8 mouse cellular contexts compared by ENCODE assay signal in the genomic region with DNA sequence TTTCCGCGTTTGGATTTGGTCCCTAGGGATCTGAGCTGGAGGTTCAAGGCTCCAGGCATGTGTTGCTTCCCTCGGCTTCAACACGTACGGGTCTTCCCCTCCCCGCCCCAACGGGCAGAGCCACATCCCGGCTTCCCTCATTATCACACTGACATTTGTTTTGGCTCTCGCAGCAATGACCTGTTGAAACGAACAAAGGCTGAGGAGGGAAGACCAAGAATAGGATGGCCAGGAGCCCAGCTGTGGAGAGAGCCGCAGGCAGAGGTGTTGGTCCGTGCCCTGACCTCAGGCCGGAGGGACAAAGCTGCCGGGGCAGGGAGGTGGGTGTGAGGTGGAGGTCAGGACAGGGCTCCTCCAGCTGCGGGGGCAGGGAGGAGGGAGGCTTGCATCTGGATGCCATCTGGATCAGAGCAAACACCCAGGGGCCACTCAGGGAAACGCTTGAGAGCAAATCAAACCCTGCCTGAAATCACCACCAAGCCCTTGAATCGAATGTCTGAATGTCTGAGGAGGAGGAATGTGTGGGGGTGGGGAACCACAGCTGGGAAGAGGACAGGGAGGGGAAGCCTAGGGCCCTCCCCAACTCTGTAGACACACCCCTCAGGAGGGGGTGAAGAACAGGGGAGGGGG.
DNase-seq lines count a peak whose midpoint lies in the region; ATAC-seq and TF ChIP-seq lines count a peak whose summit lies in the region.

No protein-coding gene starts in this region.

- no peak overlapping the region for H3K4me3 ChIP-seq in heart, adult 2 months
- H3K4me3 ChIP-seq in kidney, embryonic 15.5 days (replicated peaks), result no peak overlapping the region
- no peak overlapping the region for H3K4me3 ChIP-seq in lung, postnatal 0 days (ENCODE audit: low read depth, low read length)

- TF ChIP-seq EP300 in heart, adult 2 months (IDR thresholded peaks at IDR 0.05; ENCODE audit: insufficient read depth, low read depth, low read length), result peak; percentile 78; the same call in 1 of the 2 replicates
- TF ChIP-seq EP300 in lung, postnatal 0 days (IDR thresholded peaks at IDR 0.05), result no peak

- H3K9me3 ChIP-seq in kidney, embryonic 15.5 days (replicated peaks), result no peaks in the 10 kb centered on the region
- H3K9me3 ChIP-seq in lung, postnatal 0 days (ENCODE audit: low read length), result no peaks in the 10 kb centered on the region

- no peaks in the 10 kb centered on the region for H3K79me2 ChIP-seq in heart, adult 2 months (replicated peaks; ENCODE audit: control insufficient read depth, insufficient read depth, low read length)

- intact Hi-C loops in heart, adult 2 months (cut with DNase I), result loop anchor here (5.0 to 10.0 kb wide), 3 partner anchors 141 to 302 kb away; no protein-coding TSS in a partner anchor
- intact Hi-C loops in left cerebral cortex, postnatal 14 days (cut with DNase I), result no loop called here

- TF ChIP-seq POLR2A in heart, adult 2 months (IDR thresholded peaks at IDR 0.05; ENCODE audit: insufficient read depth, low read depth, low read length), result peak; percentile 34; the same call in 1 of the 2 replicates

- DNase-seq in adrenal gland, postnatal 10 days, result peak; percentile 46
- DNase-seq in adrenal gland, adult 18-20 months (ENCODE audit: low spot score in 2 of 2), result no peak
- DNase-seq in heart, adult 2 months, result peak; percentile 72 to 86
- peak; percentile 40 for DNase-seq in lung, postnatal 0 days (ENCODE audit: low spot score)
- no peak for DNase-seq in frontal cortex, adult 2 months (ENCODE audit: extremely low spot score in 1 of 2, low spot score in 1 of 2)
- no peak for DNase-seq in cerebellum, adult 9-11 months
- DNase-seq in left cerebral cortex, postnatal 14 days (ENCODE audit: low spot score in 2 of 2), result no peak

- peak overlapping the region; percentile 80 for H3K27ac ChIP-seq in heart, adult 2 months
- peak overlapping the region; percentile 66 for H3K27ac ChIP-seq in kidney, embryonic 15.5 days
- H3K27ac ChIP-seq in lung, postnatal 0 days (ENCODE audit: low read length), result no peak overlapping the region

- peak; percentile 35 for ATAC-seq in kidney, embryonic 15.5 days (replicated peaks; ENCODE audit: low FRiP score)
- ATAC-seq in lung, postnatal 0 days, result peak; percentile 39

- H3K9ac ChIP-seq in heart, adult 2 months (ENCODE audit: low read depth, low read length), result no peak overlapping the region; the same call in 1 of the 2 replicates
- H3K9ac ChIP-seq in kidney, embryonic 15.5 days, result no peak overlapping the region
- no peak overlapping the region for H3K9ac ChIP-seq in lung, postnatal 0 days (replicated peaks; ENCODE audit: low read depth)

- peak overlapping the region; percentile 40 for H3K4me2 ChIP-seq in kidney, embryonic 15.5 days
- H3K4me2 ChIP-seq in lung, postnatal 0 days (replicated peaks; ENCODE audit: low read depth, low read length), result 0 out of 2 replicates have a peak overlapping the region, but pooled peaks have one; percentile 11

- TF ChIP-seq CTCF in heart, adult 2 months (IDR thresholded peaks at IDR 0.05), result no peak
- no peak for TF ChIP-seq CTCF in lung, postnatal 0 days (IDR thresholded peaks at IDR 0.05)

- H3K36me3 ChIP-seq in heart, adult 2 months (ENCODE audit: control insufficient read depth, insufficient read depth, low read length), result no peaks in the 10 kb centered on the region
- no peaks in the 10 kb centered on the region for H3K36me3 ChIP-seq in kidney, embryonic 15.5 days
- H3K36me3 ChIP-seq in lung, postnatal 0 days (ENCODE audit: insufficient read depth, low read length), result no peaks in the 10 kb centered on the region

- 7% methylated on average over 17 of the region's 17 CpGs for WGBS in heart, adult 2 months
- WGBS in kidney, embryonic 15.5 days, result 7% methylated on average over 17 of the region's 17 CpGs
- WGBS in lung, postnatal 0 days, result 8% methylated on average over 17 of the region's 17 CpGs

- H3K4me1 ChIP-seq in heart, adult 2 months (ENCODE audit: control insufficient read depth, insufficient read depth, low read length), result peaks cover 24% of the 10 kb centered on the region
- H3K4me1 ChIP-seq in kidney, embryonic 15.5 days, result peaks cover 44% of the 10 kb centered on the region
- peaks cover 18% of the 10 kb centered on the region for H3K4me1 ChIP-seq in lung, postnatal 0 days (ENCODE audit: insufficient read depth, low read depth, low read length)

- H3K27me3 ChIP-seq in heart, adult 2 months (ENCODE audit: control insufficient read depth, insufficient read depth, low read length), result no peaks in the 10 kb centered on the region
- no peaks in the 10 kb centered on the region for H3K27me3 ChIP-seq in kidney, embryonic 15.5 days
- no peaks in the 10 kb centered on the region for H3K27me3 ChIP-seq in lung, postnatal 0 days (replicated peaks; ENCODE audit: insufficient read depth, low read length)

Comparison
In these comparisons a context has a peak if more than half of its experiments do, and no peak if none do; other contexts are left out.
1. DNase-seq: peak in adrenal gland, postnatal 10 days (single experiment), heart, adult 2 months (2 of 2) and lung, postnatal 0 days (single experiment); none in adrenal gland, adult 18-20 months (0 of 2), frontal cortex, adult 2 months (0 of 2), cerebellum, adult 9-11 months (single experiment) and left cerebral cortex, postnatal 14 days (0 of 2).